Mouse (Mus musculus) stomach, embryonic 14.5 days (tissue): ENCODE measurements around the gene Popdc2. TPM values are rescaled to one million over a fixed set of nuclear protein-coding genes. Genes with fewer than 3 reads are reported as not detected.

Source experiments
- ATAC-seq: fragments of 200-750 bp; cut with Nextera tagmentation; 2 replicates; pipeline ENCODE4 v1.8.0; 2017; ENCODE audit warnings: low read depth, moderate TSS enrichment; ENCODE audit not compliant: insufficient number of reproducible peaks, insufficient read depth, low FRiP score
- H3K27ac ChIP-seq: fragments of 300-500 bp; sonication (generic); 2 replicates; pipeline ENCODE4 v1.5.1; 2014; ENCODE audit warnings: mild to moderate bottlenecking, low read length, moderate library complexity, mixed read lengths
- H3K27me3 ChIP-seq: fragments of 300-500 bp; sonication (generic); 2 replicates; pipeline ENCODE4 v1.6.1; 2014; ENCODE audit warnings: low read length, control low read depth, mixed read lengths; ENCODE audit not compliant: control insufficient read depth, insufficient read depth
- H3K36me3 ChIP-seq: fragments of 300-500 bp; sonication (generic); 2 replicates; pipeline ENCODE4 v1.6.1; 2014; ENCODE audit warnings: mild to moderate bottlenecking, control low read depth, low read length, moderate library complexity, mixed read lengths; ENCODE audit not compliant: control insufficient read depth, insufficient read depth
- H3K4me1 ChIP-seq: fragments of 300-500 bp; sonication (generic); 2 replicates; pipeline ENCODE4 v1.6.1; 2014; ENCODE audit warnings: low read length, control low read depth, mixed read lengths; ENCODE audit not compliant: control insufficient read depth, insufficient read depth
- H3K4me2 ChIP-seq: fragments of 300-500 bp; sonication (generic); replicated peaks from 2 replicates; pipeline ENCODE4 v1.6.1; 2014; ENCODE audit warnings: low read depth, low read length, control low read depth
- H3K4me3 ChIP-seq: fragments of 300-500 bp; sonication (generic); 2 replicates; pipeline ENCODE4 v1.5.1; 2014; ENCODE audit warnings: low read depth, low read length, control low read depth
- H3K9ac ChIP-seq: fragments of 300-500 bp; sonication (generic); replicated peaks from 2 replicates; pipeline ENCODE4 v1.6.1; 2014; ENCODE audit warnings: low read depth, mild to moderate bottlenecking, control low read depth, low read length, moderate library complexity, mixed read lengths
- H3K9me3 ChIP-seq: fragments of 300-500 bp; sonication (generic); 2 replicates; pipeline ENCODE4 v1.6.1; 2016; ENCODE audit warnings: low read depth, low read length, control low read depth; ENCODE audit not compliant: control insufficient read depth
- WGBS: fragments of 180-500 bp; shearing (Covaris S2); extraction: QIAGEN DNeasy Blood & Tissue Kit; methylation state at CpG from one replicate; pipeline ENCODE4 v1.1.7; 2014; 5-methylcytosine and 5-hydroxymethylcytosine counted together
- polyA plus RNA-seq: library from polyadenylated mRNA; unstranded; fragments of >200 nt; fragmentation: Nextera tagmentation; extraction: Ambion mirVana; gene quantifications from 2 replicates; pipeline ENCODE4 v1.2.1, GENCODE M21; 2014

Popdc2 gene
- polyA plus RNA-seq, 1 experiment from 2014 or later = 5.4 TPM

DNA sequence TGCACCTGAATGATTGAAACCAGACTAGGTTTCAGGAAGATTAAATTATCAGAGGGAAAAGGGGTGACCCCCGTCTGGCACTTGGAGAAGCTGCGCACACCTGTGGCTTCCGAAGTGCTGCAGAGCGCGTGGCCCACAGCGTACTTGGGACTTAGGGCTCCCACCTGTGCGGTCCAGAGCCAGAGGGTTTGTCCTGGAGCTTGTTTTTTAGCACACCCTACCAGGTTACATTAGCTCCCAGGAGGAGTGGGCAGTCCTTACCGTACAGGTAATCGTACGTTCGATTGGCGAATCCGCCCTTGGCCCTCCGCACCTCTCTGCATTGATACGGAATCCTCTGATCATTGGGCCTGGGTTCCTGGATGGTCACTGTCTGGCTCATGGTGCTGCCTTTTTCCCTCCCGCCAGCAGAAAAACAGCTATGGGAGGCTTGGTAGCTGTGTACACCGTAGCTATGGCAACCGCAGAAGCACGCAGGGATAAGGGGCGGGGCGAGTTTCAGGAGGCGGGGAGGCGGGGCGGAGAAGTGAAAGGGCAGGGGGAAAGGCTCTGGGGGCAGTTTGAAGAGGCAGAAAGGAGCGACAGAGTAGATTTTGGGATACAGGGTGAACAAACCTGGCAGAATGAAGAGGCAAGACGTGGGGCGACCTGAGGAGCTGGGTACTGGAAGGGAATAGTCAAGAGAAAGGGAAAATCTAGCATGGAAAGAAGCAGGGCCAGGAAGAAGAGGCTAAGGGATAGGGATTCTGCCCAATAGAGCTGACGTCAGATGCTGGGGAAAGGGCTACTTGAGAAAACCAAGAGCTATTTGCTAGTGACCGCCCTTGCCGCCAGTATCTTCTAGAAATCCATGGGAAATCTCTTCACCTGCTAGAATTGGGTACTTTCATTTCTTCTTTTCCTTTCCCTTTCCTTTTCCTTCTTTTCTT is 20.3 kb upstream of the Popdc2 start, which contains the start of gene Maats1:
TSS of gene Maats1 (minus strand) at position 748 of the 929 bp plus-strand sequence.
- Histone ChIP-seq H3K27ac (no peak within 1 kb of the TSS), H3K27me3 (no peaks in the 10 kb centered on the region), H3K4me3 (peak within 1 kb of the TSS; percentile 28), H3K9me3 (no peaks in the 10 kb centered on the region), H3K9ac (peak within 1 kb of the TSS; percentile 18; the same call in 1 of the 2 replicates), H3K36me3 (no peaks in the 10 kb centered on the region), H3K4me2 (peak within 1 kb of the TSS; percentile 60), H3K4me1 (no peaks in the 10 kb centered on the region)
- 11% methylated on average over 30 of the region's 30 CpGs for WGBS
- ATAC-seq = peak; percentile 86

DNA sequence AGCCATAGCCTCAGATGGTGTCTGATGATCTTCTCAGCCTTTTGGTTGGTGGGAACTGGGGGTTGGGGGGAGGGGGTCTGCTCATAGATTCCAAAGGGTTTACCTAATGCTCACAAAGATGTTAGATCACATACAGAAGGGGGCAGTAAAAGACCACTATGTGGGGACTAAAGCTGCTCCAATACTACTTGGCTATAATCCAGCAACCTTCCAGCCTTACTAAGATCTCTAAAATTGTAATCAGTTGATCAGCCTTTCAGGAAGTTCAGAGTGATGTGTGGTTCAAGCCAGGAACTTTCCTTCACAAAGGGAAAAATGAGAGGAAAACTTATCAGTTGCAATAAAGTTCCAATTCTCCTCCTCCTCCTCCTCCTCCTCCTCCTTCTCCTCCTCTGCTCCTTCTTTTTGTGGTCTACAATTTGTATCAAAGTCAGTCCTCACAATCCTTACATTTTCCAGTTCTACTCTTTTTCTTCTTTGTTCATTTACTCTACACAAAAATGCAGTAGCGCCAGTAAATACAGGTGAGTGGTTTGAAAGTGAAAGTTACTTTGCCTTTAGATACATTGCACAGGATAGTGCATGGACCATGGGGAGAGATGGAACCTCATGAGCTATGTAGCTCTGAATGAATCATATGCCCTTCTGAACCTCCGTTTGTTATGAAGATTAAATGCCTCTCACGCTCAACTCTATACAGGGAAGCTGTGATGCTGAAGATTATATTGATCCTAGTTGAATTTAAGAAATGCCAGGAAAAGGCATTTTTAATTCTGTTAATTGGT is 16.9 kb upstream of the Popdc2 start:
- no peaks in the 10 kb centered on the region for H3K9me3 ChIP-seq
- 81% methylated on average over 3 of the region's 3 CpGs for WGBS

DNA sequence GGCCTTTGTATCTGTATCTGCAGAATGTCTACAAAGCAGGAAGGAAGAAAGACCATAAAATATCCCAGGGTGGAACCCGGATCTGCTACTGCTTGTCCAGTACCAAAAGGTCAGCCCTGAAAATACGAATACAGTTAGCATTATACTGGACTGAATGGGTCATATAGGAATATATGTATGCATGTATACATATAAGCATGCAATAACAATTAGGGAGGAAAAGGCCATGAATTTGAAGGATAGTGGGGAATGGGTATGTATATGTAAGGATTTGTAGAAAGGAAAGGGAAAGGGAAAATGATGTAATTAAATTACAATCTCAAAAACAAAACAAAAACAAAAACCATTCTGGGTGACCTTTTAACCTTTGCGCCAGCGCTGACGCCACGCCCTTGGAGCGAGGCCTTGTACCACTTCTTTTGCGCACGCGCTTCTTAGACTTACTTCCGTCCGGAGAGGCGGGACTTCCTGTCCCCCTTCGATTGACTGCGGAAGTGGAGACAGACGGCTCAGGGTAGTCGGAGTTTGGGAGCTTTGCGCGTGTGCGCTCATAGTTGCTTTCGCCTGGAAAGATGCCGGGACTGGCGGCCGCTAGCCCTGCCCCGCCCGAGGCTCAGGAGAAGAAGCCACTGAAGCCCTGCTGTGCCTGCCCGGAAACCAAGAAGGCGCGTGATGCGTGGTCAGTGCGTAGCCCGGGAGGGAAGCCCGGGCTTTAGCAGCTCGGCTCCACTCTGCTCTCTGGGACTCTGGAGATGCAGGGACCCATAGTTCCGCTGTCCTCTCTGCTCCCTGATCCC is 15.3 kb upstream of the Popdc2 start, which contains the start of the genes Cox17 and Gm21987:
TSS of gene Cox17 (plus strand) at position 463 of the 797 bp plus-strand sequence.
TSS of gene Gm21987 (plus strand) at position 512 of the 797 bp plus-strand sequence.
- peak; percentile 95 for ATAC-seq
- Histone ChIP-seq H3K9me3 (no peaks in the 10 kb centered on the region), H3K27ac (peak within 1 kb of the TSS; percentile 70), H3K36me3 (peaks cover 8% of the 10 kb centered on the region), H3K27me3 (no peaks in the 10 kb centered on the region), H3K4me3 (peak within 1 kb of the TSS; percentile 55), H3K4me2 (peak within 1 kb of the TSS; percentile 65), H3K4me1 (peaks cover 6% of the 10 kb centered on the region), H3K9ac (peak within 1 kb of the TSS; percentile 56)
- WGBS = 3% methylated on average over 35 of the region's 35 CpGs

More for the DNA sequence above, 16.9 kb upstream of the Popdc2 start:
- no peak overlapping the region for H3K4me3 ChIP-seq
- no peak overlapping the region for H3K4me2 ChIP-seq
- H3K9ac ChIP-seq = no peak overlapping the region
- no peak overlapping the region for H3K27ac ChIP-seq
- peaks cover 6% of the 10 kb centered on the region for H3K4me1 ChIP-seq
- no peak for ATAC-seq
- peaks cover under 1% of the 10 kb centered on the region; the same call in 1 of the 2 replicates for H3K36me3 ChIP-seq
- H3K27me3 ChIP-seq = no peaks in the 10 kb centered on the region

DNA sequence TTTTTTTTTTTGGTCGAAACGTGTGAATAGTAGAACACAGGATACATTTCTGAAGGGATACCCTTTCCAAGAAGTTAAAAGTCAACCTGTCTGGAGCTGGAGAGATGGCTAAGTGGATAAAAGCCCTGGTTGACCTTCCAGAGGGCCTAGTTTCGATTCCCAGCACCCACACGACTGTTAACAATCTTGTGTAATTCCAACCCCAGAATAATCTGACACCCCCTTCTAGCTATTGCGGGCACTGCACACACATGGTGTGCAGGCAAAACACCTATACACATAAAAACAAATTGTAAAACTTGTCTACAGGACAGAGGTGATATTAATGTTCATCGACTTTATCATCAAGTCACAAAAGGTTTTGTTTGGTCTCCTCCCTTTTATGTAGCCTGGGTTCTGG is 14.4 kb upstream of the Popdc2 start:
- Histone ChIP-seq H3K27ac (no peak overlapping the region), H3K4me1 (peaks cover 6% of the 10 kb centered on the region), H3K27me3 (no peaks in the 10 kb centered on the region), H3K9ac (peak overlapping the region; percentile 56), H3K9me3 (no peaks in the 10 kb centered on the region), H3K4me3 (peak overlapping the region; percentile 55), H3K4me2 (peak overlapping the region; percentile 65), H3K36me3 (peaks cover 15% of the 10 kb centered on the region)
- 62% methylated on average over 6 of the region's 6 CpGs for WGBS
- ATAC-seq = no peak

DNA sequence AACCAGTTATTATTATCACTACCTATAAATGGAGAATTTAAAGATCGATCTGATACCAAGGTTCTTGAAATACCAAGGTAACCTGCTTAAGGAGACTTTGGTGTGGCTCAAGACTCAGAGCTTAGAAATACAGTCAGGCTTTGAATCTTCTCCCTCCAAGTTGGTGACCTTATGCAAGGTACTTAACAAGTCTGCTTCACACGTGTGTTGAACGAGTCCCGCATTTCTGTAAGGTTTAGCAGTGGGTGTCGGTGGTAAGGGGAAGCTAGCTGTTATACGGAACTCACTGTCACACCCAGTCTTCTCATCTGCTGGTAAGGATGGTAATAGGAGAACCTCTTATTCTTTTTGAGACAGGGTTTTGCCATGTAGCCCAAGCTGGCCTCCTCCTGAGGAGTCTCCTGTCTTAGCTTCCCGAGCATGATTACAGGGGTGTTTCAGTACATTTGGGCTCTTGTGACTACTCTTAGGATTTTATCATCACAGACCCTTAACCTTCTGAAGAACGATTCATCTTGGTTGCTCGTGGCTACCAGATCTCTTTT is 13.7 kb upstream of the Popdc2 start:
- H3K4me1 ChIP-seq = peaks cover 6% of the 10 kb centered on the region
- no peak overlapping the region for H3K4me2 ChIP-seq
- no peak overlapping the region for H3K27ac ChIP-seq
- ATAC-seq = no peak
- WGBS = 81% methylated on average over 9 of the region's 9 CpGs
- no peaks in the 10 kb centered on the region for H3K27me3 ChIP-seq
- H3K36me3 ChIP-seq = peaks cover 15% of the 10 kb centered on the region
- H3K4me3 ChIP-seq = no peak overlapping the region
- no peak overlapping the region for H3K9ac ChIP-seq
- no peaks in the 10 kb centered on the region for H3K9me3 ChIP-seq

DNA sequence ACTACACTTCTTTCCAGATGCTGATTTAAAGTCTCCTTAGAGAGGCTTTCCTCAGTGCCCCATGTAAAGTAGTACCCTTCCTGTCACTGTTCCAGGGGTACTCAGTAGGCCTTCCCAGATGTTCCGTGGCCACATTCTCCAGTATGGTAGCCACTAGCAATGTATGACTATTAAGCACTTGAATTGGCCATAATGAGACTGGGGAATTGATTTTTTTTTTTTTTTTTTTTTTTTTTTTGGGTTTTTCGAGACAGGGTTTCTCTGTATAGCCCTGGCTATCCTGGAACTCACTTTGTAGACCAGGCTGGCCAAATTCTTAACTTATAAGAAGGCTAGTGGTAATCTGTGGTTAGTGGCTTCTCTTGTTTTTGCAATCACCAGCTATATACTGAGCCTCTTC is 12.1 kb upstream of the Popdc2 start:
- 90% methylated on average over 2 of the region's 2 CpGs for WGBS

DNA sequence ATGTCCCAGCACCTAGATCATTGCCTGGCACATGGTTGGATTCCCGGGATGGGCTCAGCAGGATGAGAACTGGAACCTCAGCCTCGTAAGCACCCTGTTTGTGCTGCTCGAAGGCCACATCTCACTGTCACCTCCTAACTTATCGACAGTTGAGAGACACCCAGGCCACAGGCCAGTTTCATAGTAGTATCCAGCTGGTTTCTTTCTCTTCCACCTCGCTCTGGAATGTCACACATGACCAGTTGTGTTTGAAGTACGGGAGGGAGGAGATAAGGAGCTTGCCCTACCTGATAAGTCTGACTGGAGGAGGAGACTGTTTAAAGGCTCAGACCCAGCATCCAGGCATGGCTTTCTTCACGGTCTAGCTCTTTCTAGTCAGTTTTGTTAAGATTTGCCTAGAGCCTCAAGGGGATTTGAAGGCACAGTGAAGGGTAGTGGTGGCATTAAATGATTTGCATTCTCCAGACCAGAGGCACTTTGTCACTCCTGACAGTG is 11.6 kb upstream of the Popdc2 start:
- Histone ChIP-seq H3K27me3 (no peaks in the 10 kb centered on the region), H3K36me3 (peaks cover 15% of the 10 kb centered on the region), H3K4me2 (no peak overlapping the region), H3K27ac (no peak overlapping the region), H3K9me3 (no peaks in the 10 kb centered on the region), H3K9ac (no peak overlapping the region), H3K4me3 (no peak overlapping the region), H3K4me1 (peaks cover 6% of the 10 kb centered on the region)
- ATAC-seq = peak; percentile 43; the same call in 1 of the 2 replicates
- WGBS = 46% methylated on average over 7 of the region's 7 CpGs

More for the DNA sequence above, 12.1 kb upstream of the Popdc2 start:
- Histone ChIP-seq H3K4me2 (no peak overlapping the region), H3K9ac (no peak overlapping the region), H3K4me3 (no peak overlapping the region), H3K27me3 (no peaks in the 10 kb centered on the region), H3K4me1 (peaks cover 6% of the 10 kb centered on the region), H3K9me3 (no peaks in the 10 kb centered on the region), H3K36me3 (peaks cover 15% of the 10 kb centered on the region), H3K27ac (no peak overlapping the region)
- no peak for ATAC-seq
